Mouse (Mus musculus): ENCODE measurements around the gene Aimp2. TPM values are rescaled to one million over a fixed set of nuclear protein-coding genes. Genes with fewer than 3 reads are reported as not detected.

The Aimp2 gene
- total and polyA plus RNA-seq, 3 experiments, result 134 to 142 TPM; not detected in 1

DNA sequence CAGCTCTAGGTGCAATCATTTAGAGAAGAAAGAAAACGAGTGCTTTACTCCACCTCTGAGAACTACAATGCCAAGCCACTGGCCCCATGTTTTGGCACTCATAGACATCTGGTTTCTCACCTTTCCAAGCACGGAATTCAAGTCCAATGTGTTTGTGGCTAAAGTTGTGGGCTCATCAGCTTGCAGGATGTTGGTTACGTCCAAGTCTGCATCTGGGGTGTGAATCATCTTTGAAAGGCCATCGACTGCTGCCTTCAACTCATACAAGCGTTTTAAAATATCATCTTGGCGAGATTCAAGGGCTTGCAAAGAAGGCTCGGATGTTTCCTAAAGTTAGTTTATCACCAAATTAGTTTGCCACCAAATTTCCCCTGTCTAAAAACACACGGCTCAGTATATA lies 3.2 kb downstream of the Aimp2 start:
- peaks cover 36% of the 10 kb centered on the region for H3K79me2 ChIP-seq (ENCODE audit: control insufficient read depth, insufficient read depth, low read length, poor library complexity)
- TF ChIP-seq HCFC1 (IDR thresholded peaks at IDR 0.05; ENCODE audit: low read depth, low read length) (no peak), RAD21 (IDR thresholded peaks at IDR 0.05; ENCODE audit: low read depth, low read length) (no peak), ZC3H11A (IDR thresholded peaks at IDR 0.05; ENCODE audit: low read depth, low read length) (no peak), TCF12 (IDR thresholded peaks at IDR 0.05; ENCODE audit: low read depth, low read length) (no peak), USF2 (IDR thresholded peaks at IDR 0.05; ENCODE audit: borderline replicate concordance in 1 of 2, insufficient read depth in 1 of 2, low read depth in 1 of 2, low read length in 2 of 2) (no peak), MYB (IDR thresholded peaks at IDR 0.05; ENCODE audit: low read depth, low read length) (no peak), POLR2AphosphoS2 (IDR thresholded peaks at IDR 0.05; ENCODE audit: low read length) (no peak), MXI1 (IDR thresholded peaks at IDR 0.05; ENCODE audit: low read depth, low read length) (no peak), KAT2A (conservative IDR thresholded peaks at IDR 0.05; ENCODE audit: low read depth, low read length) (no peak), POLR2A (IDR thresholded peaks at IDR 0.05; ENCODE audit: control insufficient read depth in 1 of 2, insufficient read depth in 1 of 2, low read depth in 1 of 2, low read length in 2 of 2, poor library complexity in 1 of 2) (no peak), ZNF384 (IDR thresholded peaks at IDR 0.05; ENCODE audit: low read depth, low read length) (no peak)
- H3K4me1 ChIP-seq (ENCODE audit: control insufficient read depth in 1 of 2, insufficient read depth in 2 of 2, low read length in 2 of 2), result peaks cover 0 to 15% of the 10 kb centered on the region in 2 experiments; a peak in 3 of 4 replicates
- peaks cover 13 to 14% of the 10 kb centered on the region in 2 experiments for H3K36me3 ChIP-seq (ENCODE audit: control insufficient read depth in 1 of 2, insufficient read depth in 2 of 2, low read length in 2 of 2)
- H3K27me3 ChIP-seq (ENCODE audit: control insufficient read depth in 1 of 2, insufficient read depth in 2 of 2, low read length in 2 of 2), result no peaks in the 10 kb centered on the region
- H3K27ac ChIP-seq (ENCODE audit: control insufficient read depth, low read depth, low read length), result no peak overlapping the region
- no peak for DNase-seq (ENCODE audit: low read depth, low spot score)
- H3K9ac ChIP-seq (ENCODE audit: control insufficient read depth, low read depth, low read length, poor library complexity, severe bottlenecking), result no peak overlapping the region
- no peaks in the 10 kb centered on the region for H3K9me3 ChIP-seq (replicated peaks; ENCODE audit: insufficient read depth, low read length)
- H3K4me3 ChIP-seq (ENCODE audit: control insufficient read depth in 1 of 2, insufficient read depth in 1 of 2, low read depth in 2 of 2, low read length in 2 of 2), result no peak overlapping the region

GRCm38 (mm10) chr5:143903813-143904212 lies 5.8 kb downstream of the Aimp2 start:
- TF ChIP-seq CHD1 (IDR thresholded peaks at IDR 0.05; ENCODE audit: low read depth, low read length) (no peak), ETS1 (IDR thresholded peaks at IDR 0.05; ENCODE audit: low read depth, low read length) (no peak), NRF1 (IDR thresholded peaks at IDR 0.05; ENCODE audit: insufficient read depth, low read depth, low read length, poor library complexity, severe bottlenecking) (no peak), MYB (IDR thresholded peaks at IDR 0.05; ENCODE audit: low read depth, low read length) (no peak), BHLHE40 (IDR thresholded peaks at IDR 0.05; ENCODE audit: borderline replicate concordance, low read depth, low read length) (no peak), UBTF (IDR thresholded peaks at IDR 0.05; ENCODE audit: borderline replicate concordance, insufficient read depth, low read depth, low read length) (no peak), POLR2AphosphoS2 (IDR thresholded peaks at IDR 0.05; ENCODE audit: low read length) (no peak; the same call in 1 of the 2 replicates), USF1 (IDR thresholded peaks at IDR 0.05; ENCODE audit: low read depth, low read length) (no peak), ZMIZ1 (IDR thresholded peaks at IDR 0.05; ENCODE audit: low read depth, low read length) (no peak), TCF12 (IDR thresholded peaks at IDR 0.05; ENCODE audit: low read depth, low read length) (no peak)
- no peak for DNase-seq (ENCODE audit: low read depth, low spot score)
- Histone ChIP-seq H3K27me3 (ENCODE audit: control insufficient read depth in 1 of 2, insufficient read depth in 2 of 2, low read length in 2 of 2) (no peaks in the 10 kb centered on the region), H3K9me3 (replicated peaks; ENCODE audit: insufficient read depth, low read length) (no peaks in the 10 kb centered on the region), H3K4me1 (ENCODE audit: control insufficient read depth in 1 of 2, insufficient read depth in 2 of 2, low read length in 2 of 2) (peaks cover 0 to 10% of the 10 kb centered on the region in 2 experiments; a peak in 3 of 4 replicates), H3K9ac (ENCODE audit: control insufficient read depth, low read depth, low read length, poor library complexity, severe bottlenecking) (no peak overlapping the region), H3K4me3 (ENCODE audit: control insufficient read depth in 1 of 2, insufficient read depth in 1 of 2, low read depth in 2 of 2, low read length in 2 of 2) (no peak overlapping the region), H3K27ac (ENCODE audit: control insufficient read depth, low read depth, low read length) (no peak overlapping the region), H3K36me3 (ENCODE audit: control insufficient read depth in 1 of 2, insufficient read depth in 2 of 2, low read length in 2 of 2) (peaks cover 6 to 14% of the 10 kb centered on the region in 2 experiments), H3K79me2 (ENCODE audit: control insufficient read depth, insufficient read depth, low read length, poor library complexity) (peaks cover 20% of the 10 kb centered on the region)
